Comparison of ENCODE assay signal across 8 mouse cellular contexts in the genomic region with DNA sequence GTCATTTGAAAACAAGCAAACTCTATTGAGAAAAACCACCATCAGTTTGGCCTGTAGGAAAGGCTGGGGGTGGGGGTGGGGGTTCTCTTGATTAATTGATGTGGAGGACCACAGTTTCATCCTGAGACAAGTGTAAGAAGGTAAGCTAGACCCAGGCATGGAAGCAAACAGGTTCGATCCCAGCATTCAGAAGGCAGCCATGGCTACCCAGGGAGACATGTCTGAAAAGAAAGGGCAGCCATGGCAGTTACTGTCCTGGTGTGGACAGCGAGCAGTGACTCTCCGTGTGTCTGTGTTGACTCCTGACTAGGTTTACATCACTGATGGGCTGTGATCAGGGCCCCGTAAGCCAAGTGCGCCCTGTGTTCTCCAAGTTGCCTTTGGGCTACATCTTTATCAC. TPM values are rescaled to one million over a fixed set of nuclear protein-coding genes. Genes with fewer than 3 reads are reported as not detected.
DNase-seq lines count a peak whose midpoint lies in the region; ATAC-seq and TF ChIP-seq lines count a peak whose summit lies in the region.

A gene (minus strand): TSS at position 101 of the 400 bp plus-strand sequence.

- peaks cover 68% of the 10 kb centered on the region for H3K27me3 ChIP-seq in heart, embryonic 13.5 days (replicated peaks)
- H3K27me3 ChIP-seq in hindbrain, embryonic 12.5 days: peaks cover 22% of the 10 kb centered on the region
- peaks cover 67% of the 10 kb centered on the region for H3K27me3 ChIP-seq in limb, embryonic 13.5 days

- no peak for DNase-seq in heart, adult 18-20 months
- no peak for DNase-seq in brain, embryonic 14.5 days (ENCODE audit: low read depth)
- no peak for DNase-seq in cerebellum, adult 9-11 months
- DNase-seq in Muller cell, postnatal 12 days (ENCODE audit: inconsistent ontology term): no peak

- H3K27ac ChIP-seq in heart, embryonic 13.5 days (replicated peaks): no peak within 1 kb of the TSS
- H3K27ac ChIP-seq in hindbrain, embryonic 12.5 days: no peak within 1 kb of the TSS
- H3K27ac ChIP-seq in limb, embryonic 13.5 days: no peak within 1 kb of the TSS

- H3K36me3 ChIP-seq in heart, embryonic 13.5 days: no peaks in the 10 kb centered on the region
- no peaks in the 10 kb centered on the region for H3K36me3 ChIP-seq in hindbrain, embryonic 12.5 days
- H3K36me3 ChIP-seq in limb, embryonic 13.5 days: no peaks in the 10 kb centered on the region

- no peak for TF ChIP-seq CTCF in brain, embryonic 14.5 days (IDR thresholded peaks at IDR 0.05; ENCODE audit: borderline replicate concordance, extremely low read depth, insufficient read depth, insufficient read length)

- ATAC-seq in heart, embryonic 13.5 days (ENCODE audit: extremely low read depth, insufficient number of reproducible peaks, low FRiP score, low TSS enrichment): no peak
- ATAC-seq in hindbrain, embryonic 12.5 days (ENCODE audit: low FRiP score): no peak
- no peak for ATAC-seq in limb, embryonic 13.5 days (ENCODE audit: low FRiP score, low read depth)
- no peak for ATAC-seq in CD4-positive, CD25-positive, alpha-beta regulatory T cell, adult 4 months

- H3K9ac ChIP-seq in heart, embryonic 13.5 days: no peak within 1 kb of the TSS
- no peak within 1 kb of the TSS for H3K9ac ChIP-seq in hindbrain, embryonic 12.5 days
- no peak within 1 kb of the TSS for H3K9ac ChIP-seq in limb, embryonic 13.5 days

- no peak within 1 kb of the TSS for H3K4me3 ChIP-seq in heart, embryonic 13.5 days
- H3K4me3 ChIP-seq in hindbrain, embryonic 12.5 days: no peak within 1 kb of the TSS
- H3K4me3 ChIP-seq in limb, embryonic 13.5 days: peak within 1 kb of the TSS; percentile 15; the same call in 1 of the 2 replicates

- TF ChIP-seq POLR2A in brain, embryonic 14.5 days (IDR thresholded peaks at IDR 0.05; ENCODE audit: borderline replicate concordance, extremely low read depth, insufficient read depth, insufficient read length, poor library complexity, severe bottlenecking): no peak

- no peaks in the 10 kb centered on the region for H3K9me3 ChIP-seq in heart, embryonic 13.5 days
- H3K9me3 ChIP-seq in hindbrain, embryonic 12.5 days (replicated peaks): no peaks in the 10 kb centered on the region
- H3K9me3 ChIP-seq in limb, embryonic 13.5 days: 0 out of 2 replicates have a peak, but pooled peaks cover 4% of the 10 kb centered on the region

- 0 out of 2 replicates have a peak, but pooled peaks cover 2% of the 10 kb centered on the region for H3K4me1 ChIP-seq in heart, embryonic 13.5 days
- peaks cover 35% of the 10 kb centered on the region for H3K4me1 ChIP-seq in hindbrain, embryonic 12.5 days
- H3K4me1 ChIP-seq in limb, embryonic 13.5 days: peaks cover 3% of the 10 kb centered on the region; the same call in 1 of the 2 replicates

- WGBS in heart, embryonic 13.5 days: 54% methylated on average over 5 of the region's 5 CpGs
- 65% methylated on average over 5 of the region's 5 CpGs for WGBS in hindbrain, embryonic 12.5 days
- 71% methylated on average over 5 of the region's 5 CpGs for WGBS in limb, embryonic 13.5 days

- peak within 1 kb of the TSS; percentile 34; the same call in 1 of the 2 replicates for H3K4me2 ChIP-seq in heart, embryonic 13.5 days
- H3K4me2 ChIP-seq in hindbrain, embryonic 12.5 days (replicated peaks): peak within 1 kb of the TSS; percentile 39
- H3K4me2 ChIP-seq in limb, embryonic 13.5 days (replicated peaks): peak within 1 kb of the TSS; percentile 40

RNA-seq across cellular contexts. Expression of the gene that starts here (rescaled TPM):
- polyA plus RNA-seq in heart, embryonic 13.5 days (2015; fragmentation: Nextera tagmentation; extraction: Ambion mirVana): 0.03 and 0.08 TPM in 2 replicates
- total RNA-seq in heart, adult 18-20 months (2021): under 1 TPM; 0.15 to 0.18 TPM
- 16.3 and 28.0 TPM in 2 replicates for polyA plus RNA-seq in brain, embryonic 14.5 days (2012; rRNA removed)
- 3.7 and 4.2 TPM in 2 replicates for polyA plus RNA-seq in hindbrain, embryonic 12.5 days (2016; fragmentation: Nextera tagmentation; extraction: Ambion mirVana)
- 0.31 and 0.34 TPM in 2 replicates for polyA plus RNA-seq in limb, embryonic 13.5 days (2015; fragmentation: Nextera tagmentation; extraction: Ambion mirVana)
- polyA plus RNA-seq in CD4-positive, CD25-positive, alpha-beta regulatory T cell, adult 4 months (2017; shearing (Covaris generic)): not detected
